Mouse (Mus musculus) CH12.LX (cell line): ENCODE measurements at regions not wholly inside any gene's neighbourhood (a gene's known extent, or its start where the extent isn't known, plus 50 kb on each side); places are given as distances from the start of the nearest gene placed in this dataset.

Experiments used
- EP300 ChIP-seq: IDR thresholded peaks from 2 replicates; pipeline ENCODE4 v1.6.1; 2011; ENCODE audit warnings: low read length, improper control_type of control experiment
- NRF1 ChIP-seq: IDR thresholded peaks from 2 replicates; pipeline ENCODE4 v1.6.1; 2014; ENCODE audit warnings: low read depth, mild to moderate bottlenecking, inconsistent platforms, low read length, improper control_type of control experiment, moderate library complexity
- POLR2A ChIP-seq: IDR thresholded peaks from 2 replicates; pipeline ENCODE4 v1.6.1; 2011; ENCODE audit warnings: low read depth, mild to moderate bottlenecking, improper control_type of control experiment, low read length

GRCm38 (mm10) chrX:42352610-42353254 is 136.8 kb upstream of the Tex13c2 start:
- TF ChIP-seq NRF1 (no peak), POLR2A (no peak), EP300 (no peak)
